Mouse (Mus musculus) thymus, postnatal 25 days (tissue): ENCODE measurements around the gene Cdc42bpb.

Experiments
- DNase-seq: peaks from one replicate; pipeline ENCODE4 v3.0.0; 2022

Gene Cdc42bpb

DNA sequence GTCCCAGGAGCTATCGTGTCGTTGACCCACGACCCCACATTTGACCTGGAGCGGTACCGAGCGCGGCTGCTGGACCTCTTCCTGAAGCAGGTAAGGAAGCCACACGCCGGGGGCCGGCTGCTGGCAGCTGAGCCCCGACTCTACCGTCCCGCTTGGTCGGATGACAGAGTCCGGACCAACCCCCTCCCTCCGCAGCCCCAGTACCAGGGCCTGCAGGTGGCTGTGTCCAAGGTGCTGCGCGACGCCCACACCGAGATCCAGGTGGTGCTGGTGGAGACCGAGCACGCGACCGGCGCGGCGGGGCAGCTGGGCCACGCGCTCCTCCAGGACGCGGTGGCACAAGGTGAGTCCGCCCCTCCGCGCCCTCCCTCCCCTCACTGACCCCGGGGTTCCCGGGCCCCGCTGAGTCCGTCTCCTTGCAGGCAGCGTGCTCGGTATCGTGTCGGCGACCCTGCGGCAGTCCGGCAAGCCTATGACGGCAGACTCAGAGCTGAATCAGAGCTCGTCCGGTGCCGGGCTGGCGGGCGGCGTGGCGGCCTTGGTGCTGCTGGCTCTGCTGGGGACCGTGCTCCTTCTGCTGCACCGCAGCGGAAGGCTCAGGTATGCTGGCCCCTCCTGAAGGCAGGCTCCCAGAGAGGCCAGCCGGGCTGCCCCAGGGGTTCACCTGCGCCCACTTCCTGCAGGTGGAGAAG, 102.2 kb downstream of the Cdc42bpb start:
- DNase-seq: no peak

DNA sequence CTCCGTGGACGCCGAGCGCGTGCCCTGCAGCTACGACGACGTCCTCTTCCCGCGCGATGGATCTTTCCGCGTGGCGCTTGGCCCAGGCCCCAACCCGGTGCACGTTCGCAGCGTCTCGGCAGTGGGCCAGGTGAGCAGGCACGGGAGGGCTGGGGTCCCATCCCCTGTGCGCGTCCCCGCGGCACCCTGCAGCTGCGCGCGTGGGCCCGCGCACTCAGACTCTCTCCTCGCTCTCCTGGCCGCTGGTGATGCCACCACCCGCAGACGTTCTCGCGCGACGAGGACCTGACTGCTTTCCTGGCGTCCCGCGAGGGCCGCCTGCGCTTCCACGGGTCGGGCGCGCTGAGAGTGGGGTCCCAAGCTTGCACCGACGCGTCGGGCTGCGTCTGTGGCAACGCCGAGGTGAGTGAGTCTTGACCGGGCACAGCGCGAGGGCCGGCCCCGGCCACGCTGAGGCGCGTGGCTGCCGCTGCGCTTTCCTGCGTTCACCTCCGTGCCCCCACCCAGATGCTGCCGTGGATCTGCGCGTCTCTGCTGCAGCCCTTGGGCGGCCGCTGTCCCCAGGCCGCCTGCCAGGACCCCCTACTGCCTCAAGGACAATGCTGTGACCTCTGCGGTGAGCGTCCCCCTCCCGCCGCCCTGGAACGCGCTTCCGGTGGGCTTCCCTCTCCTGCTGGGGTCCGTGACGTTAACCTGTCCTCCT, 102.9 kb downstream of the Cdc42bpb start:
- no peak for DNase-seq

DNA sequence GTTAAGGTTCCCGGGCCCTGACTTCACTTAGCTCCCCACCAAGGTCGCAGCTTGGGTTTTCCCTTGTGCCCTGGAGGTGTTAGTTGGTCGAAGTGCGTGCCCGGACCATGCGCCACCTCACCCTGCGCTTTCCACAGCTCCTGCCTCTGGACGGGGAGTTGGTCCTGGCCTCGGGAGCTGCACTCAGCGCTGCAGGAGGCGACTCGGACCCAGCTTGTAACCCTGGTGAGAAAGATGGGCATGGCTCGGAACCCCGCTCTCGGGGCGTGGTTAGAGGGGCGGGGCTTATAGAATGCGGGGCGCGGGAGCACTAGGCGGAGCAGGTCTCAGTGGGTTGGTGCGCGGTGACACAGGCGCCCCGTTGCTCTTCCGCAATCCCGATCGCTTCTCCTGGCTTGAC, 103.5 kb downstream of the Cdc42bpb start:
- no peak for DNase-seq

DNA sequence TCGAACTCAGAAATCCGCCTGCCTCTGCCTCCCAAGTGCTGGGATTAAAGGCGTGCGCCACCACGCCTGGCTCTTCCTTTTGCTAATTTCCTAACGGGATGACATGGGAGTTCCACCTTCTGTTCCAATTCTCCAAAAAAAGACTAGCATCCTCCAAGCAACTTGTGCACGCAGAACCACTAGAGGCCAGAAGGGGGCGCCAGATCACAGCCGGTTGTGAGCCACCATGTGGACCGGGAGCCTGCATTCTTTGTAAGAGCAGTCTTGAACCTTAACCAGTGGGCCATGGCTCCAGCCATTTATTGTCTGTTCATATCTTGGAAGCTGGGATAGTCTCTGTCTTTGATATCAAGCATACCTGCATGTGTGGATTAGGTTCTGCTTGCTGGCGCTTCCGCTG, 105.1 kb downstream of the Cdc42bpb start:
- DNase-seq: peak; percentile 63

DNA sequence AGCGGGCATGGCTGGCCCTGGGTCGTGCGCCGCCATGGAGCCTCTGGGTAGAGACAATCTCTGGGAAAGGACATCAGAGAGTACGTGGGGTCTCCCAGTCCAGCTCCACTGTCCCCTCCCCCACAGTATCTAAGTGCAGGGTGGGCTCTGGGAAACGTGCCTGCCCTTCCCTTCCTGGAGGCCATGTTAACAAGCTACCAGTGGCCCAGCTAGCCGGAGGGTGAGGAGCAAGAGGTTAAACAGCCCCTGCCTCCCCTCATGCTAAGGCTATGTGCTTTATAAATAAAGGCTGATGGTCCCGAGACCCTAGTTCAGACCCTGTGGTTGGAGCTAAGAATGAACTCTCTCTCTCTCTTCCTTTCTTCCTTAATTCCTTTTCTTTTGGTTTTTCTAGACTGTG, 105.6 kb downstream of the Cdc42bpb start:
- no peak for DNase-seq

DNA sequence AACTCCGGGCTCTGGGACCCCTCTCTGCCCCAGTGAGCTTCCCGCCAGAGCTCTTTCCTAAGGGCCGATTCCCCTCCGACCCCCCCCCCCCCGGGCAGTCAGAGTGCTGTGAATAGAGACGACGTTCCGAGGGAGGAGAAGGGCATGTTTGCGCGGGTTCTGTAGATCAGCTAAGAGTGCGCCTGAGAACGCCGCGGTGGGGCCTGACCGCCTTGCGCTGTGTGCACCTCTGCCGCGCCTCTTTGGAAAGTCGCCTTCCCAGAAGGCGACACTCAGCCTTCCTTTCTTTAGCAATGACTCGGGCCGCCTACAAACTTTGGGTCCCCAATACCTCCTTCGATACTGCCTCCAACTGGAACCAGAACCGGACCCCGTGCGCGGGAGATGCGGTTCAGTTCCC, 106.1 kb downstream of the Cdc42bpb start:
- no peak for DNase-seq

DNA sequence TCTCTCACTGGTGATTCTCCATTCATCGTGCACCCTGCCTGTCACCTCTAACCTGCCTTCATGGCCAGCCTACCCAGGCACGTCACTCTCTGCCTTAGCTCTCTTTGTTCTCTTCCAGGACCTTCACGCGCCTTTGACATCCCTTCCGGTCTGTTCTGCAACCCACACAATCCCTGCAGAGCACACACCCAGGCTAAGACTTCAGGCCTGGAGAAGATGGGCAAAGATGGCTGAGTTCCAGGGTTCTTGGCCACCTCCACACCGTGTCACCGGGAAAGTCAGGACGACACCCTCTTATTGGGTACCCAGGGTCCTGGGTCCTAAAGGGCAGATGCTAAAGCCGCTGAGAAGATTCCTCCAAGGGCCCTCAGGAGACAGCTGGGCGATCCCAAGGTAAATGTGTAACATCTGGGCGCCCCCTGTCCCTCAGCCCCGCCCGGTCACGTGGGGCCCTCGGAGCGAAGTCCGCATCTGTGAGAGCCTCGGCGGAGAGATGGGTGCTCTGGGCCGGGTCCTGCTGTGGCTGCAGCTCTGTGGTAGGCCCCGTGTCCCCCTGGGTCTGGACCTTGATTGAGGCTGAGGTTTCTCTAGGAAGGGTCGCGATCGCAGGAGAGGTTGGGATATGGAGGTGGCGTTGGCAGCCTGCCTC, 106.8 kb downstream of the Cdc42bpb start, which contains the start of gene Amn:
Gene Amn (plus strand): TSS at position 467 of the 649 bp plus-strand sequence.
- DNase-seq: no peak

DNA sequence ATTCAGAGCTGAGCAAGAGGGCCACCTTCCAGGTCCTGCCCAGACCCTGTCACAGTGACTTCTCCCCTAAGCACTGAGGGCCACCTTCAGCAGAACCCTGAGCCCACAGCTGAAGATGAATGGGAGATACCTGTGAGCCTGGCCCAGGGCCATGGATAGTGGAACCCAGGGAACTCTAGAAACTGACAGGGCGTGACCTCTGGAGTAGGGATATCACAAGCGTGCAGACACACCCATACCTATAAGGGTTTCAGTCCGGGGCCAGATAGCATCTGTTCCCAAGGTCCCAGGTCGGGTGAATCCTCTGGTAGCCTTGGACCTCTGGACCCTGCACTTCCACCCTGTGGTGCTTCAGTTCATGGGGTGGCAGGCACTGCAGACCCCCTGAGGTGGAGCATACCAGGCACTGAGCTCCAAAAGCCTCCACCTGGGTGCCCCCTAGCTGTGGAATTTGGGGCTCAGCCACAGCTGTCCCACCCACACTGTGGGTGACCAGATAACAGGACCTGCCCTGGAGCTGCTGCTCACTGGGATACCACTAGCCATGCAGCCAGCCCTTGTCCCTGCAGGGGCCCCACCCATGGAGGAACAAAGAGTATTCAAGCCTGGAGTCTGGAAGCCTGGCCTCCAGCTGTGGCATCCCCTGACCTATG, 109.7 kb downstream of the Cdc42bpb start:
- DNase-seq: no peak

DNA sequence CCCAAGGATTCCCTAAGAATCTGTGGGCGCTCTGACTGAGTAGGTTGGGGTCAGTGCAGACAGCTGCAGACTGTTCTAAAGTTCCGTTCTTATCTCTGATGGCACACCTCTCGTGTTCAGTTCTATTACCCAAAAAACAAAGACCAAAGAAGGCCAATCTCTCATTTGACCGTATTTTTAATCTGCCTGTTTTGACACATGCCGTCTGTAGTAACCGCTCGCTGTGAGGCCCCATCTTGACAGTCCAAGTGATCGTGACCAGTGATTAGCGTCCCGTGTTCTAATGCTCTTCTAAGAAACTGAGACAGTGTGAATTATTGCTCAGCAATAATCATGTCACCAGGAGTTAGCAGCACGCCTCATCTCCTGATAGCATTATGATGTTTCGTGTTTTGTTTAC, 110.9 kb downstream of the Cdc42bpb start:
- DNase-seq: no peak

DNA sequence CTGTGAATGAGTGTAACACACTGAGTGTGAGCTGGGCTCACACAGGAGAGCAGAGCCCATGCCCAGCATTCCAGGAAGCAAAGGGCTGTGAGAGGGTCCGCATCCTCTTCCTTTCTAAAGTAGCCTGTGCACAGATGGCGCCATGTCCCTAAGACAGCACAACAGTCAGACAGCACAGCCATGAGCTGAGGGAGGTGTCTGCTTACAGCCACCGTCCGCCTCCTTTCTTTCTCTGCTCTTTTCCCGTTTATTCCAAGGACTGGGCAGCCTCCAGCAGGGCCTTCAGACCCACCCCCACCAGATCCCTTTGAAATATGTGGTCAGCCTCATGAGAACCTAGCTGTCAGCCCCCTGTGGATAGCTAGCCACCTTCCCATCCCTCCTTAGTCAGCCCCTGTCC, 112.3 kb downstream of the Cdc42bpb start:
- no peak for DNase-seq

DNA sequence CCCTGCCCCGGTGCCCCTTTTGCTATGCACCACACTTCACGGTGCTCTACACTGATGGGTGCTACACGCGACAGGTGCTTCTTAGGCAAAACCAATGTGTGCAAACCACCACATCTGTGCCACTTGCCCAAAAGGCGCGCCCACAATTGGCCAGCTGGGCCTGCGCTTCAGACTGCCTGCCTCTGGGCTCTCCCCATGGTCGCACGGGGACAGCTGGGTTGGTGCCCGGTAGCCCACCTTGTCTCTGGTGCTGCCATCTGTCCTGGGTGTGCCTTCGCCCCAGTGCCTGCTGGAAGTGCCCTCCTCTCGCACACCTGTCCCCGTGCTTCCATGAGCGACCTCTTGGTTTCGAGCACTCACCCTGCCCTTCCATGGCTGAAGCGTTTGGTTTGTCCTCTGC, 113.9 kb downstream of the Cdc42bpb start:
- no peak for DNase-seq

DNA sequence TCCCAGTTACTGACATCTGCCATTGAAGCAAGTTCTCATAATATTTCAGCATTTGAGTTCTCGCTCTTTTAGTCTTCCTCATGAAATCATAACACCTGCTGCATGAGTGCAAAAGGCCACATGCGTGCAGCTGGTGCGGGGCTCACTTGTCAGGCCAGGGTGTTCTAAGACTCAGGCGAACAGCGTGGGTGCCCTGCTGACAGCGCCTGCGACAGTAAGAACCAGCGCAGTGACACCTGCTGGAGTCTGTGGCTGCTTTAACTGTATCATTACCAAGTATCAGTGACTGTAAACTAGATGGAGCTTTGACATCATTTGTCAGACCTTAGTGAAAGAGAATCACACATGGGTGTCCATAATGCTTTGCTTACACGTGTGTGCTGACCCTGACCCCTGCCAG, 126.3 kb downstream of the Cdc42bpb start:
- peak; percentile 12 for DNase-seq

DNA sequence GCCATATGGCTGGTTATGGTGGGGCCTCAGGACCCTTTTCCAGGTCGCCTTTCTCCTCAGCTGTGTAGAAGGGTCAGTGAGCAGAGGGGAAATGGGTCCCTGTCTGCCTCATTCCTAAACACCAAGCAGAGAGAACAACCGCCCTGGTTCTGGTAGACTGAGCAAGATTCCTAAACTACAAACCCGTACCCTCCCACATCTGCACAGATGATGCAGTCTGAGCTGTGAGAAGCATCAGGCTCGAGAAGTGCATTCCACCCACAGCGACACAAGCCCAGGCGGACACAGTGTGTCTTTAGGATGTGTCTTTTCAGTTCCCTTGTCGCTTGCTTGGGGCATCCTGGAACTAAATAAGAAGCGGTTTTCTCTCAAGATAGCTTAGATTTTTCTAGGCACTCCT, 127.4 kb downstream of the Cdc42bpb start:
- no peak for DNase-seq

DNA sequence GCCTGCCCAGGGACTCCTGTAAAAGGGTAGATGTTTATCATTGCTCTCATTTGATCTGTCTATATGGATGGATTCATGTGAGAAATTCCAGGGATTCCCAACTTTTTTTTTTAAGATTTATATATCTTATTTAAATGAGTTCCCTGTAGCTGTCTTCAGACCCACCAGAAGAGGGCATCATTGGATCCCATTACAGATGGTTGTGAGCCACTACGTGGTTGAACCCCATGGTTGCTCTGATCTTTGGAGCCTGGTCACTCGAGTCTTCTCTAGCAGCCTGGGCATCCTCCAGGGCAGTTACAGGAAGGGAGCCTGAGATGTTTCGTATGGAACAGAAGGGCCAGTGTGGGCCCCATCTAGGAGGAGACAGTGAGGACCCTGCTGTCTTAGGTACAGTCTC, 128.4 kb downstream of the Cdc42bpb start:
- no peak for DNase-seq

DNA sequence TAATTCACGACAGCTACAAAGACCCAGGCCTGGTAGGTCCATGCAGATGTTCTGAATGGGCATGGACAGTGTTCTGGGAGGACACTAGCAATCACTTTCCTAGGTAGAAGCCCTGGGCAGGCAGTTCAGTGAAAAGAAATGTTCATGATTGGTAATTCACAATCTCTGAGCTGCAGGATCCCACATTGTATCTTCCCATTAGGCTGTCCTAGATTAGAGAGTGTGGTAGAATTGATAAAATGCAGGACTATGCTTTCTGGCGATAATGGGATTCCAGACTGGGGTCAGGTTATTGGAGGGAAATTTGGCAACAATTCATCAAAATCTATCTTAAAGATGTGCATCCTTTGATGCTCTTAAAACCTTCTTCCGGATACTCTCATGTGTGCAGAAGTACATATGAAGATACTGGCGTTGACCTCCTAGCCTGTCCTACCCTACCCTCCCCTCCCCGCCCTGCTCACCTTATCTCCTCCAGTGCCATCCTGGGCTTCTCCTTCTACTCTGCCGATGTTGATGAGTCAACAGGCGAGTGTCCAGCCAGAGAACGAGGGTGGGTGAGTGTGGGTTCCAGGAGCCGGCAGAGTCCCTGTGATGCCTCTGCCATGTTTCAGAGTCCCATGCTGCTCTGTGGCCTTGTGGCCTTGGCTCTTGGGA, 130.6 kb downstream of the Cdc42bpb start:
- DNase-seq: no peak

DNA sequence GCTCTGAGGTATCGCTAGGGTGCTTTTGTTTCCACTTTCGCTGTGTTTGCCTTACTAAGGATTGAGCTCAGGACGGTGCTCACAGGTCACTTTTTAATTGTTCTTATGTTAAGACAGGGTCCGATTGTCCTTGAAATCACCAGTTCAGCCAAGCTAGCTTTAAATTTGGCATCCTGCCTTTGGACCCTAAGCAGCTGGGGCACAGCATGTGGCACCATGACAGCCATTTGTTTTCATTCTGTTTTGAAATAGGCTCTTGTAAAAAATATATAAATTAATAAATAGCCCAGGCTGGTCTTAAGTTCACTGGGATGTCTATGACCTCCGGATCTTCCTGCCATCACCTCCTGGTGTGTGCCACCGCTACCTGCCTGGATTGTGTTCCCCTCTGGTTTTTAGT, 132.4 kb downstream of the Cdc42bpb start:
- no peak for DNase-seq

DNA sequence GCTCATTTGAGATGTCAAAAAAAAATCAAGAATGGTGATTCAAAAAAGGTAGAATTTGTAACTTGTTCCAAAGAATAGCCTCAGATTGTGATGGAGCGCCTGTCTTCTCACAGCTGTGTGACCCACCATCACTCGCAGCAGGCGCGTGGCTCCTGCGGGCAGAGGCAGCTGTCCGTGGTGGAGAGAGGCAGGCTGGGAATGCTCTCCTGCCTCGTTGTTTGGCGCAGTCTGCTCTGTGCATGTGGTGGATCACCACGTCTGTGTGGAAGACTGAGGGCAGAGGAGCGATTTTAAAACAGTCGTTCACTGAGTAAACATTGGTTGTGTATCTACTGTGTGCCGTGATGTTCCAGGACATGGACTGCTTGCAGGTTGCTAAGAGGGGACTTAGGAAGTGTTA, 133.8 kb downstream of the Cdc42bpb start:
- DNase-seq: no peak
